Mouse (Mus musculus) spleen, adult 2 months (tissue): ENCODE results near the gene Myo1d.

Source experiments
- CTCF ChIP-seq: fragments of 200-500 bp; IDR thresholded peaks from 2 replicates; pipeline ENCODE4 v1.5.1; 2011; ENCODE audit warnings: mild to moderate bottlenecking, inconsistent platforms; ENCODE audit not compliant: insufficient read depth, insufficient read length, insufficient replicate concordance; ENCODE audit errors: extremely low read depth
- POLR2A ChIP-seq: fragments of 200-500 bp; IDR thresholded peaks from 2 replicates; pipeline ENCODE4 v1.6.1; 2011; ENCODE audit warnings: low read depth, low read length, inconsistent platforms

- TF ChIP-seq CTCF (no peak), POLR2A (no peak)
These were observed 109.9 kb downstream of the Myo1d start for GRCm38 (mm10) chr11:80669934-80670333.
